Mouse (Mus musculus) MEL (cell line): ENCODE measurements around the gene Sorl1. TPM values are rescaled to one million over a fixed set of nuclear protein-coding genes. Genes with fewer than 3 reads are reported as not detected.

Source experiments
- DNase-seq: peaks from one replicate; pipeline ENCODE4 v3.0.0; 2011; ENCODE audit warnings: low read depth, low spot score
- H3K27ac ChIP-seq: 2 replicates; pipeline ENCODE4 v1.5.1; 2012; ENCODE audit warnings: low read depth, mild to moderate bottlenecking, control low read depth, low read length, moderate library complexity; ENCODE audit not compliant: control insufficient read depth
- H3K27me3 ChIP-seq, 2 experiments: fragments of 150-350 bp in 1 of 2; sonication (generic) in 1 of 2; 2 replicates each; pipeline ENCODE4 v1.6.1; 2012; ENCODE audit warnings: low read length in 2 of 2, mild to moderate bottlenecking in 2 of 2, improper control_type of control experiment in 1 of 2, moderate library complexity in 1 of 2; ENCODE audit not compliant: insufficient read depth in 2 of 2, control insufficient read depth in 1 of 2
- H3K36me3 ChIP-seq, 2 experiments: 2 replicates each; pipeline ENCODE4 v1.6.1; 2012 to 2014; ENCODE audit warnings: low read length in 2 of 2, improper control_type of control experiment in 1 of 2, inconsistent platforms in 1 of 2, mild to moderate bottlenecking in 1 of 2; ENCODE audit not compliant: insufficient read depth in 2 of 2, control insufficient read depth in 1 of 2
- H3K4me1 ChIP-seq, 2 experiments: fragments of 150-350 bp in 1 of 2; sonication (generic) in 1 of 2; 2 replicates each; pipeline ENCODE4 v1.6.1; 2012; ENCODE audit warnings: low read length in 2 of 2, improper control_type of control experiment in 1 of 2, mild to moderate bottlenecking in 1 of 2; ENCODE audit not compliant: insufficient read depth in 2 of 2, control insufficient read depth in 1 of 2
- H3K4me3 ChIP-seq, 2 experiments: fragments of 150-350 bp in 1 of 2; sonication (generic) in 1 of 2; 2 replicates each; pipeline ENCODE4 v1.5.1; 2012; ENCODE audit warnings: low read depth in 2 of 2, low read length in 2 of 2, mild to moderate bottlenecking in 2 of 2, moderate library complexity in 2 of 2, control low read depth in 1 of 2, improper control_type of control experiment in 1 of 2; ENCODE audit not compliant: control insufficient read depth in 1 of 2, insufficient read depth in 1 of 2
- H3K79me2 ChIP-seq: 2 replicates; pipeline ENCODE4 v1.6.1; 2012; ENCODE audit warnings: mild to moderate bottlenecking, low read length, moderate library complexity; ENCODE audit not compliant: control insufficient read depth, poor library complexity, insufficient read depth
- H3K9ac ChIP-seq: 2 replicates; pipeline ENCODE4 v1.6.1; 2012; ENCODE audit warnings: low read depth, mild to moderate bottlenecking, control low read depth, low read length, moderate library complexity; ENCODE audit not compliant: control insufficient read depth, poor library complexity, severe bottlenecking
- H3K9me3 ChIP-seq: fragments of 150-350 bp; sonication (generic); replicated peaks from 2 replicates; pipeline ENCODE4 v1.6.1; 2012; ENCODE audit warnings: mild to moderate bottlenecking, low read length, improper control_type of control experiment, moderate library complexity; ENCODE audit not compliant: insufficient read depth
- BHLHE40 ChIP-seq: IDR thresholded peaks from 2 replicates; pipeline ENCODE4 v1.6.1; 2012; ENCODE audit warnings: low read depth, mild to moderate bottlenecking, inconsistent platforms, low read length, improper control_type of control experiment, borderline replicate concordance
- CTCF ChIP-seq, 3 experiments: IDR thresholded peaks in 2 of 3; conservative IDR thresholded peaks in 1 of 3; 2 replicates each; pipeline ENCODE4 v1.5.1; 2011 to 2012; ENCODE audit warnings: low read length in 3 of 3, low read depth in 2 of 3, mild to moderate bottlenecking in 2 of 3, improper control_type of control experiment in 1 of 3, inconsistent platforms in 1 of 3, mixed read lengths in 1 of 3, moderate library complexity in 1 of 3; ENCODE audit not compliant: control insufficient read depth in 1 of 3, insufficient read depth in 1 of 3, poor library complexity in 1 of 3, severe bottlenecking in 1 of 3
- EP300 ChIP-seq, 2 experiments: IDR thresholded peaks; 2 replicates each; pipeline ENCODE4 v1.6.1; 2011; ENCODE audit warnings: improper control_type of control experiment in 2 of 2, low read length in 2 of 2, low read depth in 1 of 2, mild to moderate bottlenecking in 1 of 2
- GABPA ChIP-seq: IDR thresholded peaks from 2 replicates; pipeline ENCODE4 v1.6.1; 2012; ENCODE audit warnings: low read depth, mild to moderate bottlenecking, inconsistent platforms, low read length, improper control_type of control experiment, moderate library complexity
- GATA1 ChIP-seq: IDR thresholded peaks from 2 replicates; pipeline ENCODE4 v1.6.1; 2011; ENCODE audit warnings: low read depth, low read length, improper control_type of control experiment
- HCFC1 ChIP-seq: IDR thresholded peaks from 2 replicates; pipeline ENCODE4 v1.6.1; 2012; ENCODE audit warnings: low read depth, mild to moderate bottlenecking, inconsistent platforms, low read length, improper control_type of control experiment, moderate library complexity
- MXI1 ChIP-seq: IDR thresholded peaks from 2 replicates; pipeline ENCODE4 v1.6.1; 2011; ENCODE audit warnings: mild to moderate bottlenecking, low read depth, low read length, improper control_type of control experiment
- MYB ChIP-seq: IDR thresholded peaks from 2 replicates; pipeline ENCODE4 v1.6.1; 2011; ENCODE audit warnings: mild to moderate bottlenecking, low read depth, low read length, improper control_type of control experiment
- MYC ChIP-seq: IDR thresholded peaks from 2 replicates; pipeline ENCODE4 v1.6.1; 2011; ENCODE audit warnings: low read depth, mild to moderate bottlenecking, low read length, improper control_type of control experiment, moderate library complexity
- NELFE ChIP-seq: IDR thresholded peaks from 2 replicates; pipeline ENCODE4 v1.6.1; 2011; ENCODE audit warnings: low read depth, low read length, improper control_type of control experiment
- NRF1 ChIP-seq: IDR thresholded peaks from 2 replicates; pipeline ENCODE4 v1.6.1; 2014; ENCODE audit warnings: low read depth, mild to moderate bottlenecking, inconsistent platforms, low read length, improper control_type of control experiment, moderate library complexity; ENCODE audit not compliant: poor library complexity, insufficient read depth, severe bottlenecking
- POLR2AphosphoS5 ChIP-seq: IDR thresholded peaks from 2 replicates; pipeline ENCODE4 v1.6.1; 2012; ENCODE audit warnings: low read depth, borderline replicate concordance, mild to moderate bottlenecking, inconsistent platforms, low read length, moderate library complexity, mixed read lengths
- SIN3A ChIP-seq: IDR thresholded peaks from 2 replicates; pipeline ENCODE4 v1.6.1; 2012; ENCODE audit warnings: low read length, improper control_type of control experiment, inconsistent platforms
- TAL1 ChIP-seq: IDR thresholded peaks from 2 replicates; pipeline ENCODE4 v1.6.1; 2012; ENCODE audit warnings: mild to moderate bottlenecking, inconsistent platforms, low read length, moderate library complexity, mixed read lengths
- USF1 ChIP-seq: IDR thresholded peaks from 2 replicates; pipeline ENCODE4 v1.6.1; 2014; ENCODE audit warnings: low read depth, mild to moderate bottlenecking, inconsistent platforms, low read length, improper control_type of control experiment, moderate library complexity
- ZC3H11A ChIP-seq: IDR thresholded peaks from 2 replicates; pipeline ENCODE4 v1.6.1; 2012; ENCODE audit warnings: low read depth, mild to moderate bottlenecking, inconsistent platforms, low read length, improper control_type of control experiment
- ZMIZ1 ChIP-seq: IDR thresholded peaks from 2 replicates; pipeline ENCODE4 v1.6.1; 2012; ENCODE audit warnings: low read depth, mild to moderate bottlenecking, inconsistent platforms, low read length, improper control_type of control experiment, moderate library complexity
- polyA plus RNA-seq, 2 experiments: library from polyadenylated mRNA; stranded (reverse) in 1 of 2; unstranded in 1 of 2; fragments of >175 nt in 1 of 2; fragments of >200 nt in 1 of 2; gene quantifications; 2 replicates each; pipeline versions ENCODE4 v1.2.1 to v1.2.4; 2012; ENCODE audit warnings: low replicate concordance in 2 of 2, low read depth in 1 of 2; ENCODE audit not compliant: insufficient read length in 2 of 2, insufficient read depth in 1 of 2, missing spikeins in 1 of 2
- total RNA-seq: library from RNA; depleted of rRNA; stranded (reverse); fragments of 300-350 nt; gene quantifications from 2 replicates; pipeline ENCODE4 v1.2.3, GENCODE M21; 2012

Gene Sorl1
- total and polyA plus RNA-seq, 3 experiments: not detected

GRCm38 (mm10) chr9:41929986-41930385 lies 194.1 kb downstream of the Sorl1 start:
- H3K36me3 ChIP-seq: no peaks in the 10 kb centered on the region
- no peak overlapping the region for H3K27ac ChIP-seq
- no peaks in the 10 kb centered on the region for H3K4me1 ChIP-seq
- no peak for DNase-seq
- no peaks in the 10 kb centered on the region for H3K9me3 ChIP-seq
- H3K9ac ChIP-seq: no peak overlapping the region
- no peak overlapping the region for H3K4me3 ChIP-seq
- no peaks in the 10 kb centered on the region for H3K79me2 ChIP-seq
- no peak for TF ChIP-seq SIN3A
- TF ChIP-seq, all 39 proteins: peak for 0
- no peaks in the 10 kb centered on the region for H3K27me3 ChIP-seq

- H3K9ac ChIP-seq: no peak overlapping the region
- no peaks in the 10 kb centered on the region for H3K4me1 ChIP-seq
- H3K36me3 ChIP-seq: no peaks in the 10 kb centered on the region
- no peak for TF ChIP-seq POLR2AphosphoS5
- TF ChIP-seq CTCF (IDR thresholded peaks at IDR 0.05 in 2 of 3, conservative IDR thresholded peaks at IDR 0.05 in 1 of 3; ENCODE audit: control insufficient read depth in 1 of 3, insufficient read depth in 1 of 3, low read depth in 2 of 3, low read length in 3 of 3, poor library complexity in 1 of 3, severe bottlenecking in 1 of 3): no peak
- TF ChIP-seq GATA1: no peak
- TF ChIP-seq MYC: no peak
- no peak for TF ChIP-seq MYB
- no peak for TF ChIP-seq ZC3H11A
- TF ChIP-seq NRF1: no peak
- TF ChIP-seq EP300 (IDR thresholded peaks at IDR 0.05; ENCODE audit: low read depth in 1 of 2, low read length in 2 of 2): no peak
- no peak for TF ChIP-seq NELFE
- TF ChIP-seq BHLHE40: no peak
- TF ChIP-seq HCFC1: no peak
- TF ChIP-seq TAL1: no peak
- no peak for TF ChIP-seq MXI1
- no peak for TF ChIP-seq ZMIZ1
- TF ChIP-seq GABPA: no peak
- no peaks in the 10 kb centered on the region for H3K9me3 ChIP-seq
- no peaks in the 10 kb centered on the region for H3K27me3 ChIP-seq
- no peaks in the 10 kb centered on the region for H3K79me2 ChIP-seq
- DNase-seq: no peak
- no peak overlapping the region for H3K4me3 ChIP-seq
- no peak overlapping the region for H3K27ac ChIP-seq
Measured at GRCm38 (mm10) chr9:41925721-41926120, 198.4 kb downstream of the Sorl1 start.

- DNase-seq: no peak
- Histone ChIP-seq H3K4me3 (no peak overlapping the region), H3K4me1 (no peaks in the 10 kb centered on the region), H3K9ac (no peak overlapping the region), H3K36me3 (no peaks in the 10 kb centered on the region), H3K27ac (no peak overlapping the region), H3K9me3 (no peaks in the 10 kb centered on the region), H3K27me3 (no peaks in the 10 kb centered on the region), H3K79me2 (no peaks in the 10 kb centered on the region)
- TF ChIP-seq USF1: no peak
Measured at GRCm38 (mm10) chr9:41924140-41924539, 200.0 kb downstream of the Sorl1 start.
